Mouse (Mus musculus) small intestine, adult 2 months (tissue): ENCODE data around the gene Gm29797. TPM values are rescaled to one million over a fixed set of nuclear protein-coding genes. Genes with fewer than 3 reads are reported as not detected.

Experiments
- H3K27ac ChIP-seq: fragments of 200-500 bp; 2 replicates; pipeline ENCODE4 v1.5.1; 2012; ENCODE audit warnings: low read depth, low read length, control low read depth, inconsistent platforms; ENCODE audit not compliant: insufficient read depth
- H3K27me3 ChIP-seq: fragments of 200-500 bp; 2 replicates; pipeline ENCODE4 v1.6.1; 2012; ENCODE audit warnings: mild to moderate bottlenecking, moderate library complexity, low read length, inconsistent platforms; ENCODE audit not compliant: control insufficient read depth, insufficient read depth
- H3K36me3 ChIP-seq: fragments of 200-500 bp; 2 replicates; pipeline ENCODE4 v1.6.1; 2012; ENCODE audit warnings: mild to moderate bottlenecking, low read length, control low read depth, inconsistent platforms; ENCODE audit not compliant: control insufficient read depth, insufficient read depth
- H3K4me1 ChIP-seq: fragments of 200-500 bp; 2 replicates; pipeline ENCODE4 v1.6.1; 2012; ENCODE audit warnings: low read length, inconsistent platforms, mixed read lengths; ENCODE audit not compliant: control insufficient read depth, insufficient read depth, insufficient read length
- H3K4me3 ChIP-seq: fragments of 200-500 bp; 2 replicates; pipeline ENCODE4 v1.5.1; 2012; ENCODE audit warnings: low read depth, mild to moderate bottlenecking, control low read depth, inconsistent platforms, low read length, moderate library complexity
- CTCF ChIP-seq: fragments of 200-500 bp; IDR thresholded peaks from 2 replicates; pipeline ENCODE4 v1.5.1; 2012; ENCODE audit warnings: low read depth, mild to moderate bottlenecking, control low read depth, inconsistent platforms, low read length, moderate library complexity, mixed read lengths; ENCODE audit not compliant: insufficient replicate concordance, insufficient read length; ENCODE audit errors: extremely low read depth
- POLR2A ChIP-seq: fragments of 200-500 bp; IDR thresholded peaks from 2 replicates; pipeline ENCODE4 v1.6.1; 2012; ENCODE audit warnings: low read depth, mild to moderate bottlenecking, control low read depth, inconsistent platforms, low read length, moderate library complexity
- WGBS: fragments of 180-500 bp; shearing (Covaris S2); methylation state at CpG from one replicate; pipeline ENCODE4 v1.1.7; 2018; 5-methylcytosine and 5-hydroxymethylcytosine counted together
- polyA plus RNA-seq: library from polyadenylated mRNA; depleted of rRNA; stranded (reverse); fragments of >200 nt; gene quantifications from 2 replicates; pipeline ENCODE4 v1.2.3, GENCODE M21; 2012; rRNA removed

The Gm29797 gene
- polyA plus RNA-seq, 1 experiment: 0.29 TPM

GRCm38 (mm10) chr2:181698241-181698640 is 41.4 kb downstream of the Gm29797 start, which contains the start of gene Lkaaear1:
Gene Lkaaear1 (minus strand): TSS chr2:181698442.
- H3K27me3 ChIP-seq: 0 out of 2 replicates have a peak, but pooled peaks cover 5% of the 10 kb centered on the region
- no peaks in the 10 kb centered on the region for H3K36me3 ChIP-seq
- 38% methylated on average over 5 of the region's 5 CpGs for WGBS
- H3K27ac ChIP-seq: no peak within 1 kb of the TSS
- TF ChIP-seq CTCF (no peak), POLR2A (no peak)
- peaks cover 3% of the 10 kb centered on the region for H3K4me1 ChIP-seq
- no peak within 1 kb of the TSS for H3K4me3 ChIP-seq

GRCm38 (mm10) chr2:181706668-181707067 is 49.8 kb downstream of the Gm29797 start:
- H3K4me3 ChIP-seq: no peak overlapping the region
- TF ChIP-seq CTCF: no peak
- no peak for TF ChIP-seq POLR2A
- no peaks in the 10 kb centered on the region for H3K4me1 ChIP-seq
- 27% methylated on average over 4 of the region's 4 CpGs for WGBS
- no peaks in the 10 kb centered on the region for H3K36me3 ChIP-seq
- H3K27me3 ChIP-seq: no peaks in the 10 kb centered on the region; the same call in 1 of the 2 replicates
- H3K27ac ChIP-seq: no peak overlapping the region

Other genes starting within 250 kb of the Gm29797 start
- gene Zbtb46, start 197.6 kb upstream of the Gm29797 start, polyA plus RNA-seq: 1.5 and 1.6 TPM in 2 replicates
- gene Abhd16b, start 163.8 kb upstream of the Gm29797 start, polyA plus RNA-seq: not detected in 2 replicates
- gene Tpd52l2, start 159.9 kb upstream of the Gm29797 start, polyA plus RNA-seq: 14.6 and 27.3 TPM in 2 replicates
- gene Dnajc5, start 136.5 kb upstream of the Gm29797 start, polyA plus RNA-seq: 20.6 and 48.2 TPM in 2 replicates
- 96.9 and 149 TPM in 2 replicates for gene Uckl1, start 72.1 kb upstream of the Gm29797 start, polyA plus RNA-seq
- 4.9 and 10.4 TPM in 2 replicates for gene Prpf6, start 65.2 kb upstream of the Gm29797 start, polyA plus RNA-seq
- gene Zfp512b, start 64.2 kb upstream of the Gm29797 start, polyA plus RNA-seq: 12.7 and 15.7 TPM in 2 replicates
- gene Samd10, start 57.8 kb upstream of the Gm29797 start, polyA plus RNA-seq: 13.6 and 26.0 TPM in 2 replicates
- gene Sox18, start 14.6 kb downstream of the Gm29797 start, polyA plus RNA-seq: 39.0 and 59.8 TPM in 2 replicates
- 4.3 and 5.2 TPM in 2 replicates for gene Tcea2, start 23.3 kb downstream of the Gm29797 start, polyA plus RNA-seq
- gene Rgs19, start 36.9 kb downstream of the Gm29797 start, polyA plus RNA-seq: 19.9 and 24.1 TPM in 2 replicates
- gene Lkaaear1, start 41.4 kb downstream of the Gm29797 start, polyA plus RNA-seq: not detected in 2 replicates
- gene Oprl1, start 58.0 kb downstream of the Gm29797 start, polyA plus RNA-seq: 0.11 and 0.19 TPM in 2 replicates
- 0.63 and 0.77 TPM in 2 replicates for gene Myt1, start 106.3 kb downstream of the Gm29797 start, polyA plus RNA-seq
- 4.5 and 7.6 TPM in 2 replicates for gene Pcmtd2, start 180.8 kb downstream of the Gm29797 start, polyA plus RNA-seq
- gene Polr3k, start 207.3 kb downstream of the Gm29797 start, polyA plus RNA-seq: 1.4 and 1.5 TPM in 2 replicates